Mouse (Mus musculus): ENCODE measurements around the gene Map1b. TPM values are rescaled to one million over a fixed set of nuclear protein-coding genes. Genes with fewer than 3 reads are reported as not detected.
A peak's percentile ranks its signal among the peaks of the same experiment; 100 is the strongest.

Map1b gene
- total RNA-seq, 2 experiments from 2014 or later = 709 to 737 TPM

DNA sequence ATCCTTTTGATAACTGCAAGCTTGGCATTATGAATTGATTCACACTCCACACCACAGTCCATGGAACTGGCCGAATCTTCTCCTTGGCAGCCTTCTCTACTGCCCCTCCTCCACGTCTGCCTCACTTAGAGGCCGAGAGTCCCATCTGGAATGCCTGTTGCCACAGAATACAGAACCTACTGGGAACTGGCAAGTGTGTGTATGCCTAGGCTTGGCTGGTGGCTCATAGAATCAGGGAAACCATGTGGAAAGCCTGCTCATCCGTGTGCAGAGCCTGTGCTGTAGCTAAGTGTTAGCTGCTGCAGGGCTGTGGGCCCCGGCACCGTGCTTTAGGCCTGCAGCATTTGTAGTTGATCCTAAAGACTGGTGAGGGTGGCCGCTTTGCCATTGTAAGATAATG is 119.1 kb downstream of the Map1b start:
- TF ChIP-seq CTCF (conservative IDR thresholded peaks at IDR 0.05) = no peak
- peak; percentile 36 to 66 for DNase-seq (ENCODE audit: low spot score in 2 of 2)
- no peak overlapping the region for H3K4me3 ChIP-seq
- peak overlapping the region; percentile 86 for H3K27ac ChIP-seq

DNA sequence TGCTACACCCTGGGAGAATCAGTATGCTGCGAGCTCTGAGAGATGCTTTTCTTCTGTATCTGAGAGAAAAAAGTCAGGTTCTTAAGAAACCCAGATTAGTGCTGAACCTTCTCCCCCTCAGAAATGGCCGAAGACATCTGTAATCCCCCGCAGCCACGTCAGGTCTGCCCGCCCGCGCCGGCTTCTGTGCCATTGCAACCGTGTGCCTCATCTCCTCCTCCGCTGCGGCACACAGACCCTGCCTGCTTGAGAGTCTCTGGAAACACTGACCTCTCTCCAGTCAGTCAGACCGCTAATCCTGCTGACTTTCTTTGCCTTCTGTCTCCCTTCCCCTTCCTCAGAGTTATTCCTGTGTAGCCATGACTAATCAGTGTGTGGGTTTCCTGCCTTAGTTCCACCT is 120.8 kb downstream of the Map1b start:
- no peak for DNase-seq (ENCODE audit: low spot score in 2 of 2)
- H3K4me3 ChIP-seq = no peak overlapping the region
- H3K27ac ChIP-seq = peak overlapping the region; percentile 43; the same call in 1 of the 2 replicates
- TF ChIP-seq CTCF (conservative IDR thresholded peaks at IDR 0.05) = no peak

GRCm38 (mm10) chr13:99394694-99395093 is 121.6 kb downstream of the Map1b start:
- Histone ChIP-seq H3K4me3 (no peak overlapping the region), H3K27ac (no peak overlapping the region)
- DNase-seq (ENCODE audit: low spot score in 2 of 2) = no peak
- peak; percentile 59 for TF ChIP-seq CTCF (conservative IDR thresholded peaks at IDR 0.05)

GRCm38 (mm10) chr13:99393128-99393527 is 123.2 kb downstream of the Map1b start:
- no peak overlapping the region for H3K4me3 ChIP-seq
- no peak for DNase-seq (ENCODE audit: low spot score in 2 of 2)
- no peak overlapping the region for H3K27ac ChIP-seq
- TF ChIP-seq CTCF (conservative IDR thresholded peaks at IDR 0.05) = no peak

GRCm38 (mm10) chr13:99391417-99391816 is 124.9 kb downstream of the Map1b start:
- TF ChIP-seq CTCF (conservative IDR thresholded peaks at IDR 0.05) = no peak
- Histone ChIP-seq H3K4me3 (no peak overlapping the region), H3K27ac (peak overlapping the region; percentile 32; the same call in 1 of the 2 replicates)
- peak; percentile 30 to 49 for DNase-seq (ENCODE audit: low spot score in 2 of 2)

- Histone ChIP-seq H3K27ac (no peak overlapping the region), H3K4me3 (no peak overlapping the region)
- no peak for TF ChIP-seq CTCF (conservative IDR thresholded peaks at IDR 0.05)
- DNase-seq (ENCODE audit: low spot score in 2 of 2) = no peak
Observed at GRCm38 (mm10) chr13:99387901-99388811, 128.2 kb downstream of the Map1b start.

- no peak for TF ChIP-seq CTCF (conservative IDR thresholded peaks at IDR 0.05)
Observed at GRCm38 (mm10) chr13:99386341-99386740, 130.0 kb downstream of the Map1b start.

DNA sequence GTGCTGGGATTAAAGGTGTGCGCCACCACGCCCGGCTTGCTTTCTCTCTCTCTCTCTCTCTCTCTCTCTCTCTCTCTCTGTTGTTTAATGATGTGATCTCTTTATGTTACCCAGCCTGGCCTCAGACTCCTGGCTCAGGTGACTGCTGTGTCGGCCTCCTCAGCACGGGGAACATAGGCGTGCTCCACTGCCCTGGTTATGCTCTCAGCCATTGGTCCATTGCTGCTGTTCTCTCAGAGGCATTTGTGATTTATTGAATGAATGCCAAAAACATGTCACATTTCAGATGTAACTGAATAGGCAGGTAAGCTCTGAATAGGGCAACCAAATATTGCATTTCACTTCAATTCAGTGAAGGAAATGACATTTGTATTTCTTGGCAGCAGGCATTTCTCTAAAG is 130.4 kb downstream of the Map1b start:
- no peak overlapping the region for H3K27ac ChIP-seq
- no peak overlapping the region for H3K4me3 ChIP-seq
- TF ChIP-seq CTCF (conservative IDR thresholded peaks at IDR 0.05) = no peak
- DNase-seq (ENCODE audit: low spot score in 2 of 2) = no peak

More at GRCm38 (mm10) chr13:99386341-99386740, 130.0 kb downstream of the Map1b start:
- Histone ChIP-seq H3K27ac (no peak overlapping the region), H3K4me3 (no peak overlapping the region)
- no peak for DNase-seq (ENCODE audit: low spot score in 2 of 2)

DNA sequence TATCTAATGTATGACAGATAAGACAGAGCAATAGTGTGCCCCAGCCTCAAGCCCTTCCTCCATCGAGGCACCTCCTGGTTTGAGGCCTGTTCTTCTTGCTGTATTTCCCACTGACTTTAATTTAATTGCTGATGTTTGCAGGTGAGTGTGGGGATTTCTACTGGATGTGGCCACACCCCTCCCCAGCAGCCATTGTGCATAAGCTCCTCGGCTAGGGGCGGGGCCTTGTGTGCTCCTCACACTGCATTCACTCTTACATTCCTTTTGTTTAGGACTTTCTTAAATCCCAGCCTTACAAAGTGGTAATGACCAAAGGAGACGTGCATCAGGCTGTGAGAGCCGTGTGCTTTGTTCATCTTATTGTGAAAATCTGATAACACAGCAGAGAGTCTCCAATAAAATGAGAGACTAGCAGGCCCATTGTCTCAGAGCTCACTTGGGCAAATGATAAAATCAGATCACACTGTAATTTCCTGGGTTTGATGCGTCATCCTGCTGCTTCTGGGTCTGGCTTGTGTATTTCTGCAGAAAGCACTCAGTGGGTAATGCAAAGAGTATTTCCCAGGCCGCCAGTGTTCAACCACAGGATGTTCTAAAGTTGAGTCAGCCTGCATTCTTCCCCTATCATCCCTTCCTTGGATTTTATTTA is 131.7 kb downstream of the Map1b start:
- no peak for TF ChIP-seq CTCF (conservative IDR thresholded peaks at IDR 0.05)
- DNase-seq (ENCODE audit: low spot score in 2 of 2) = no peak
- H3K27ac ChIP-seq = no peak overlapping the region
- no peak overlapping the region for H3K4me3 ChIP-seq

- TF ChIP-seq CTCF (conservative IDR thresholded peaks at IDR 0.05) = no peak
- DNase-seq (ENCODE audit: low spot score in 2 of 2) = no peak
- no peak overlapping the region for H3K27ac ChIP-seq
Observed at GRCm38 (mm10) chr13:99382373-99382772, 134.0 kb downstream of the Map1b start.

DNA sequence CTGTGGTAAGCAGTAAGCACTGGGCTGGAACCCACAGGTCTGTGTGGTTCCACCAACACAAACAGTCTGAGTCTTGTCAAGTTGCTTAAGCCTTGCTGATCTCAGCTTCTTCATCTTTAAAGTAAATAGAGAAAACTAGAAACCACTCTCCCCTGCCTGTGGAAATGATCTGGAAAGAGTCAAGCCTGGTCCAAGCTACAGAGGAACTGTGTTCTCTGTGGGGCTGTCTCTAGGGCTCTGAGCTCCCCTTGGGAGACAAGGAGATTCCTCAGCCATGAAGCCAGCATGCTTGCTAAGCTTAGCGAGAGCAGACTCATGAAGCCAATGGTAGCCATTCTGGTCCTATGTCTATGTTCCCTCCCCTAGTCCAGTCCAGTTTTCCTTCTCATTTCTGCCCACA is 138.1 kb downstream of the Map1b start:
- no peak for DNase-seq (ENCODE audit: low spot score in 2 of 2)
- Histone ChIP-seq H3K27ac (no peak overlapping the region), H3K4me3 (no peak overlapping the region)
- TF ChIP-seq CTCF (conservative IDR thresholded peaks at IDR 0.05) = no peak

More at GRCm38 (mm10) chr13:99382373-99382772, 134.0 kb downstream of the Map1b start:
- H3K4me3 ChIP-seq = no peak overlapping the region

GRCm38 (mm10) chr13:99377055-99377454 is 139.3 kb downstream of the Map1b start:
- Histone ChIP-seq H3K27ac (no peak overlapping the region), H3K4me3 (no peak overlapping the region)
- DNase-seq (ENCODE audit: low spot score in 2 of 2) = no peak
- TF ChIP-seq CTCF (conservative IDR thresholded peaks at IDR 0.05) = no peak

GRCm38 (mm10) chr13:99375550-99375949 is 140.8 kb downstream of the Map1b start:
- H3K4me3 ChIP-seq = no peak overlapping the region
- peak; percentile 99 for TF ChIP-seq CTCF (conservative IDR thresholded peaks at IDR 0.05)
- DNase-seq (ENCODE audit: low spot score in 2 of 2) = peak; percentile 78 to 92
- no peak overlapping the region for H3K27ac ChIP-seq
